13 mouse cellular contexts compared by ENCODE assay signal in genomic region chr5:34487320-34488090, GRCm38 (mm10). TPM values are rescaled to one million over a fixed set of nuclear protein-coding genes. Genes with fewer than 3 reads are reported as not detected.
DNase-seq lines count a peak whose midpoint lies in the region; ATAC-seq and TF ChIP-seq lines count a peak whose summit lies in the region.
"Had no signal": no experiment of that assay in that cellular context is flagged by ENCODE, and none has a peak within 500 bp of the region (broad histone marks: within the 10 kb centered on the region; RNA-seq: fewer than 3 reads in every experiment).

No protein-coding gene starts in this region.

- no peak overlapping the region for H3K9ac ChIP-seq in intestine, postnatal 0 days (ENCODE audit: low read depth, low read length)
- no peak overlapping the region for H3K9ac ChIP-seq in intestine, embryonic 16.5 days (ENCODE audit: low read depth, low read length)
- no peak overlapping the region for H3K9ac ChIP-seq in heart, embryonic 16.5 days (ENCODE audit: low read length)
- H3K9ac ChIP-seq in stomach, embryonic 15.5 days, result no peak overlapping the region
- H3K9ac ChIP-seq: forebrain, embryonic 12.5 days; lung, embryonic 14.5 days had no signal

- WGBS in intestine, postnatal 0 days, result 58% methylated on average over 6 of the region's 6 CpGs
- 71% methylated on average over 6 of the region's 6 CpGs for WGBS in intestine, embryonic 16.5 days
- 57% methylated on average over 6 of the region's 6 CpGs for WGBS in heart, embryonic 16.5 days
- 64% methylated on average over 6 of the region's 6 CpGs for whole genome bisulfite sequencing in stomach, embryonic 15.5 days
- WGBS in hindbrain, embryonic 10.5 days, result 80% methylated on average over 6 of the region's 6 CpGs

- no peaks in the 10 kb centered on the region for H3K4me1 ChIP-seq in intestine, postnatal 0 days (replicated peaks; ENCODE audit: control insufficient read depth, insufficient read depth, low read length)
- no peaks in the 10 kb centered on the region for H3K4me1 ChIP-seq in intestine, embryonic 16.5 days (ENCODE audit: control insufficient read depth, insufficient read depth, low read length)
- no peaks in the 10 kb centered on the region; the same call in 1 of the 2 replicates for H3K4me1 ChIP-seq in heart, embryonic 16.5 days (ENCODE audit: control insufficient read depth, insufficient read depth, low read length)
- no peaks in the 10 kb centered on the region for H3K4me1 ChIP-seq in stomach, embryonic 15.5 days
- no peaks in the 10 kb centered on the region for H3K4me1 ChIP-seq in hindbrain, embryonic 10.5 days (replicated peaks)
- H3K4me1 ChIP-seq: forebrain, embryonic 12.5 days had no signal

- H3K9me3 ChIP-seq in intestine, postnatal 0 days (ENCODE audit: control insufficient read depth), result no peaks in the 10 kb centered on the region
- no peaks in the 10 kb centered on the region for H3K9me3 ChIP-seq in intestine, embryonic 16.5 days (ENCODE audit: control insufficient read depth, low read length)
- H3K9me3 ChIP-seq in heart, embryonic 16.5 days (replicated peaks; ENCODE audit: control insufficient read depth, low read length), result no peaks in the 10 kb centered on the region
- no peaks in the 10 kb centered on the region for H3K9me3 ChIP-seq in stomach, embryonic 15.5 days
- H3K9me3 ChIP-seq in hindbrain, embryonic 10.5 days, result no peaks in the 10 kb centered on the region
- H3K9me3 ChIP-seq: forebrain, embryonic 12.5 days had no signal

- H3K36me3 ChIP-seq in intestine, postnatal 0 days (ENCODE audit: control insufficient read depth, insufficient read depth), result peaks cover 15% of the 10 kb centered on the region; the same call in 1 of the 2 replicates
- H3K36me3 ChIP-seq in intestine, embryonic 16.5 days (ENCODE audit: control insufficient read depth, insufficient read depth, low read length), result peaks cover 3% of the 10 kb centered on the region
- H3K36me3 ChIP-seq in heart, embryonic 16.5 days (ENCODE audit: control insufficient read depth, insufficient read depth), result peaks cover 13% of the 10 kb centered on the region; the same call in 1 of the 2 replicates
- peaks cover 19% of the 10 kb centered on the region for H3K36me3 ChIP-seq in stomach, embryonic 15.5 days
- peaks cover 49% of the 10 kb centered on the region for H3K36me3 ChIP-seq in hindbrain, embryonic 10.5 days

- ATAC-seq in intestine, postnatal 0 days, result peak; percentile 35; the same call in 1 of the 2 replicates
- ATAC-seq in intestine, embryonic 16.5 days, result no peak
- ATAC-seq in heart, embryonic 16.5 days (replicated peaks; ENCODE audit: extremely low read depth, insufficient read depth, low FRiP score), result 0 out of 2 replicates have a peak, but pooled peaks have one; percentile 18
- ATAC-seq in stomach, embryonic 15.5 days (ENCODE audit: insufficient read depth, low FRiP score, low read depth), result no peak

- no peak for TF ChIP-seq CTCF in intestine, postnatal 0 days (IDR thresholded peaks at IDR 0.05; ENCODE audit: low read depth)

- H3K4me3 ChIP-seq in intestine, postnatal 0 days (ENCODE audit: low read depth, low read length), result no peak overlapping the region
- H3K4me3 ChIP-seq in intestine, embryonic 16.5 days (ENCODE audit: low read length), result no peak overlapping the region
- no peak overlapping the region for H3K4me3 ChIP-seq in heart, embryonic 16.5 days (ENCODE audit: low read length)
- H3K4me3 ChIP-seq in stomach, embryonic 15.5 days (replicated peaks), result no peak overlapping the region
- no peak overlapping the region for H3K4me3 ChIP-seq in hindbrain, embryonic 10.5 days
- H3K4me3 ChIP-seq: forebrain, embryonic 12.5 days had no signal

- H3K27me3 ChIP-seq in intestine, postnatal 0 days (replicated peaks; ENCODE audit: control insufficient read depth, insufficient read depth, low read length), result no peaks in the 10 kb centered on the region
- no peaks in the 10 kb centered on the region for H3K27me3 ChIP-seq in intestine, embryonic 16.5 days (replicated peaks; ENCODE audit: control insufficient read depth, insufficient read depth, low read length)
- H3K27me3 ChIP-seq in heart, embryonic 16.5 days (ENCODE audit: control insufficient read depth, insufficient read depth, low read length), result no peaks in the 10 kb centered on the region
- no peaks in the 10 kb centered on the region for H3K27me3 ChIP-seq in stomach, embryonic 15.5 days (replicated peaks)
- no peaks in the 10 kb centered on the region for H3K27me3 ChIP-seq in hindbrain, embryonic 10.5 days (ENCODE audit: insufficient read depth, poor library complexity, severe bottlenecking)
- H3K27me3 ChIP-seq: CH12.LX; forebrain, embryonic 12.5 days had no signal

- DNase-seq in ovary, postnatal 36 days (ENCODE audit: low spot score), result peak; percentile 13
- DNase-seq in ovary, adult 18-20 months (ENCODE audit: low spot score), result no peak
- no peak for DNase-seq in hindbrain, embryonic 10.5 days (ENCODE audit: low spot score)
- no peak for DNase-seq in cerebellum, adult 8-10 months
- DNase-seq: cerebellum, adult 9-11 months; kidney, adult 18-20 months; lung, embryonic 14.5 days had no signal

- H3K4me2 ChIP-seq in intestine, postnatal 0 days (replicated peaks; ENCODE audit: low read depth), result no peak overlapping the region
- H3K4me2 ChIP-seq in intestine, embryonic 16.5 days (ENCODE audit: low read depth, low read length), result no peak overlapping the region
- H3K4me2 ChIP-seq in heart, embryonic 16.5 days (ENCODE audit: low read depth, low read length), result no peak overlapping the region
- H3K4me2 ChIP-seq in stomach, embryonic 15.5 days, result no peak overlapping the region
- H3K4me2 ChIP-seq: forebrain, embryonic 12.5 days; lung, embryonic 14.5 days had no signal

- H3K27ac ChIP-seq in intestine, postnatal 0 days (ENCODE audit: low read depth, low read length), result no peak overlapping the region
- no peak overlapping the region for H3K27ac ChIP-seq in intestine, embryonic 16.5 days (ENCODE audit: low read length)
- no peak overlapping the region for H3K27ac ChIP-seq in heart, embryonic 16.5 days (ENCODE audit: low read length)
- 0 out of 2 replicates have a peak overlapping the region, but pooled peaks have one; percentile 16 for H3K27ac ChIP-seq in stomach, embryonic 15.5 days
- H3K27ac ChIP-seq in hindbrain, embryonic 10.5 days, result no peak overlapping the region
- H3K27ac ChIP-seq: forebrain, embryonic 12.5 days had no signal

RNA-seq across cellular contexts. Expression of gene Tnip2, which starts 26.3 kb away (rescaled TPM):
- polyA plus RNA-seq in intestine, postnatal 0 days (2015; fragmentation: Nextera tagmentation; extraction: Ambion mirVana), result 8.9 and 10.3 TPM in 2 replicates
- polyA plus RNA-seq in intestine, embryonic 16.5 days (2015; fragmentation: Nextera tagmentation; extraction: Ambion mirVana), result 15.8 and 17.1 TPM in 2 replicates
- polyA plus RNA-seq in heart, embryonic 16.5 days (2015; fragmentation: Nextera tagmentation; extraction: Ambion mirVana), result 18.2 and 19.5 TPM in 2 replicates
- 22.9 and 23.2 TPM in 2 replicates for polyA plus RNA-seq in stomach, embryonic 15.5 days (2015; fragmentation: Nextera tagmentation; extraction: Ambion mirVana)
- polyA plus RNA-seq in hindbrain, embryonic 10.5 days (2016; fragmentation: Nextera tagmentation; extraction: Ambion mirVana), result 5.2 and 5.6 TPM in 2 replicates

RNA-seq across cellular contexts. Expression of gene Sh3bp2, which starts 38.1 kb away (rescaled TPM):
- polyA plus RNA-seq in intestine, postnatal 0 days (2015; fragmentation: Nextera tagmentation; extraction: Ambion mirVana), result 3.6 and 6.1 TPM in 2 replicates
- 3.4 and 3.7 TPM in 2 replicates for polyA plus RNA-seq in intestine, embryonic 16.5 days (2015; fragmentation: Nextera tagmentation; extraction: Ambion mirVana)
- polyA plus RNA-seq in heart, embryonic 16.5 days (2015; fragmentation: Nextera tagmentation; extraction: Ambion mirVana), result 3.9 and 4.6 TPM in 2 replicates
- 5.9 and 10.9 TPM in 2 replicates for polyA plus RNA-seq in stomach, embryonic 15.5 days (2015; fragmentation: Nextera tagmentation; extraction: Ambion mirVana)
- polyA plus RNA-seq in hindbrain, embryonic 10.5 days (2016; fragmentation: Nextera tagmentation; extraction: Ambion mirVana), result 7.2 and 9.4 TPM in 2 replicates

Comparison
In these comparisons a context has a peak if more than half of its experiments do, and no peak if none do; other contexts are left out.
1. ATAC-seq: peak in intestine, postnatal 0 days (single experiment) and heart, embryonic 16.5 days (single experiment); none in intestine, embryonic 16.5 days (single experiment) and stomach, embryonic 15.5 days (single experiment).